Mouse (Mus musculus) MEL (cell line): Measurements from ENCODE around the gene Sorbs1. TPM values are rescaled to one million over a fixed set of nuclear protein-coding genes. Genes with fewer than 3 reads are reported as not detected.

ENCODE experiments used
- DNase-seq: peaks from one replicate; pipeline ENCODE4 v3.0.0; 2011; ENCODE audit warnings: low read depth, low spot score
- H3K27ac ChIP-seq: 2 replicates; pipeline ENCODE4 v1.5.1; 2012; ENCODE audit warnings: low read depth, mild to moderate bottlenecking, control low read depth, low read length, moderate library complexity; ENCODE audit not compliant: control insufficient read depth
- H3K27me3 ChIP-seq, 2 experiments: fragments of 150-350 bp in 1 of 2; sonication (generic) in 1 of 2; 2 replicates each; pipeline ENCODE4 v1.6.1; 2012; ENCODE audit warnings: low read length in 2 of 2, mild to moderate bottlenecking in 2 of 2, improper control_type of control experiment in 1 of 2, moderate library complexity in 1 of 2; ENCODE audit not compliant: insufficient read depth in 2 of 2, control insufficient read depth in 1 of 2
- H3K36me3 ChIP-seq, 2 experiments: 2 replicates each; pipeline ENCODE4 v1.6.1; 2012 to 2014; ENCODE audit warnings: low read length in 2 of 2, improper control_type of control experiment in 1 of 2, inconsistent platforms in 1 of 2, mild to moderate bottlenecking in 1 of 2; ENCODE audit not compliant: insufficient read depth in 2 of 2, control insufficient read depth in 1 of 2
- H3K4me1 ChIP-seq, 2 experiments: fragments of 150-350 bp in 1 of 2; sonication (generic) in 1 of 2; 2 replicates each; pipeline ENCODE4 v1.6.1; 2012; ENCODE audit warnings: low read length in 2 of 2, improper control_type of control experiment in 1 of 2, mild to moderate bottlenecking in 1 of 2; ENCODE audit not compliant: insufficient read depth in 2 of 2, control insufficient read depth in 1 of 2
- H3K4me3 ChIP-seq, 2 experiments: fragments of 150-350 bp in 1 of 2; sonication (generic) in 1 of 2; 2 replicates each; pipeline ENCODE4 v1.5.1; 2012; ENCODE audit warnings: low read depth in 2 of 2, low read length in 2 of 2, mild to moderate bottlenecking in 2 of 2, moderate library complexity in 2 of 2, control low read depth in 1 of 2, improper control_type of control experiment in 1 of 2; ENCODE audit not compliant: control insufficient read depth in 1 of 2, insufficient read depth in 1 of 2
- H3K79me2 ChIP-seq: 2 replicates; pipeline ENCODE4 v1.6.1; 2012; ENCODE audit warnings: mild to moderate bottlenecking, low read length, moderate library complexity; ENCODE audit not compliant: control insufficient read depth, poor library complexity, insufficient read depth
- H3K9ac ChIP-seq: 2 replicates; pipeline ENCODE4 v1.6.1; 2012; ENCODE audit warnings: low read depth, mild to moderate bottlenecking, control low read depth, low read length, moderate library complexity; ENCODE audit not compliant: control insufficient read depth, poor library complexity, severe bottlenecking
- H3K9me3 ChIP-seq: fragments of 150-350 bp; sonication (generic); replicated peaks from 2 replicates; pipeline ENCODE4 v1.6.1; 2012; ENCODE audit warnings: mild to moderate bottlenecking, low read length, improper control_type of control experiment, moderate library complexity; ENCODE audit not compliant: insufficient read depth
- BHLHE40 ChIP-seq: IDR thresholded peaks from 2 replicates; pipeline ENCODE4 v1.6.1; 2012; ENCODE audit warnings: low read depth, mild to moderate bottlenecking, inconsistent platforms, low read length, improper control_type of control experiment, borderline replicate concordance
- CHD1 ChIP-seq: IDR thresholded peaks from 2 replicates; pipeline ENCODE4 v1.6.1; 2012; ENCODE audit warnings: low read depth, mild to moderate bottlenecking, inconsistent platforms, low read length, improper control_type of control experiment
- CHD2 ChIP-seq: IDR thresholded peaks from 2 replicates; pipeline ENCODE4 v1.6.1; 2011; ENCODE audit warnings: low read length, improper control_type of control experiment
- CTCF ChIP-seq, 3 experiments: IDR thresholded peaks in 2 of 3; conservative IDR thresholded peaks in 1 of 3; 2 replicates each; pipeline ENCODE4 v1.5.1; 2011 to 2012; ENCODE audit warnings: low read length in 3 of 3, low read depth in 2 of 3, mild to moderate bottlenecking in 2 of 3, improper control_type of control experiment in 1 of 3, inconsistent platforms in 1 of 3, mixed read lengths in 1 of 3, moderate library complexity in 1 of 3; ENCODE audit not compliant: control insufficient read depth in 1 of 3, insufficient read depth in 1 of 3, poor library complexity in 1 of 3, severe bottlenecking in 1 of 3
- ETS1 ChIP-seq: IDR thresholded peaks from 2 replicates; pipeline ENCODE4 v1.6.1; 2012; ENCODE audit warnings: low read depth, mild to moderate bottlenecking, inconsistent platforms, low read length, improper control_type of control experiment, moderate library complexity
- GABPA ChIP-seq: IDR thresholded peaks from 2 replicates; pipeline ENCODE4 v1.6.1; 2012; ENCODE audit warnings: low read depth, mild to moderate bottlenecking, inconsistent platforms, low read length, improper control_type of control experiment, moderate library complexity
- GATA1 ChIP-seq: IDR thresholded peaks from 2 replicates; pipeline ENCODE4 v1.6.1; 2011; ENCODE audit warnings: low read depth, low read length, improper control_type of control experiment
- HCFC1 ChIP-seq: IDR thresholded peaks from 2 replicates; pipeline ENCODE4 v1.6.1; 2012; ENCODE audit warnings: low read depth, mild to moderate bottlenecking, inconsistent platforms, low read length, improper control_type of control experiment, moderate library complexity
- JUND ChIP-seq: IDR thresholded peaks from 2 replicates; pipeline ENCODE4 v1.6.1; 2011; ENCODE audit warnings: low read depth, mild to moderate bottlenecking, improper control_type of control experiment, low read length
- MAFK ChIP-seq: IDR thresholded peaks from 2 replicates; pipeline ENCODE4 v1.6.1; 2011; ENCODE audit warnings: low read depth, mild to moderate bottlenecking, low read length, improper control_type of control experiment, borderline replicate concordance
- MAZ ChIP-seq: IDR thresholded peaks from 2 replicates; pipeline ENCODE4 v1.6.1; 2012; ENCODE audit warnings: low read depth, mild to moderate bottlenecking, inconsistent platforms, low read length, improper control_type of control experiment
- MEF2A ChIP-seq: IDR thresholded peaks from 2 replicates; pipeline ENCODE4 v1.6.1; 2014; ENCODE audit warnings: low read depth, mild to moderate bottlenecking, inconsistent platforms, low read length, improper control_type of control experiment; ENCODE audit not compliant: poor library complexity, insufficient replicate concordance, severe bottlenecking; ENCODE audit errors: extremely low read depth
- MXI1 ChIP-seq: IDR thresholded peaks from 2 replicates; pipeline ENCODE4 v1.6.1; 2011; ENCODE audit warnings: mild to moderate bottlenecking, low read depth, low read length, improper control_type of control experiment
- MYB ChIP-seq: IDR thresholded peaks from 2 replicates; pipeline ENCODE4 v1.6.1; 2011; ENCODE audit warnings: mild to moderate bottlenecking, low read depth, low read length, improper control_type of control experiment
- MYC ChIP-seq: IDR thresholded peaks from 2 replicates; pipeline ENCODE4 v1.6.1; 2011; ENCODE audit warnings: low read depth, mild to moderate bottlenecking, low read length, improper control_type of control experiment, moderate library complexity
- NELFE ChIP-seq: IDR thresholded peaks from 2 replicates; pipeline ENCODE4 v1.6.1; 2011; ENCODE audit warnings: low read depth, low read length, improper control_type of control experiment
- NRF1 ChIP-seq: IDR thresholded peaks from 2 replicates; pipeline ENCODE4 v1.6.1; 2014; ENCODE audit warnings: low read depth, mild to moderate bottlenecking, inconsistent platforms, low read length, improper control_type of control experiment, moderate library complexity; ENCODE audit not compliant: poor library complexity, insufficient read depth, severe bottlenecking
- POLR2A ChIP-seq, 2 experiments: IDR thresholded peaks; 2 replicates each; pipeline ENCODE4 v1.6.1; 2011 to 2012; ENCODE audit warnings: low read length in 2 of 2, mild to moderate bottlenecking in 2 of 2, control low read depth in 1 of 2, improper control_type of control experiment in 1 of 2, low read depth in 1 of 2, moderate library complexity in 1 of 2; ENCODE audit not compliant: control insufficient read depth in 1 of 2, insufficient read depth in 1 of 2, poor library complexity in 1 of 2
- POLR2AphosphoS2 ChIP-seq: IDR thresholded peaks from 2 replicates; pipeline ENCODE4 v1.6.1; 2011; ENCODE audit warnings: low read length, improper control_type of control experiment
- RAD21 ChIP-seq: IDR thresholded peaks from 2 replicates; pipeline ENCODE4 v1.6.1; 2011; ENCODE audit warnings: mild to moderate bottlenecking, low read depth, low read length, improper control_type of control experiment
- RCOR1 ChIP-seq: IDR thresholded peaks from 2 replicates; pipeline ENCODE4 v1.6.1; 2012; ENCODE audit warnings: low read depth, mild to moderate bottlenecking, inconsistent platforms, low read length, improper control_type of control experiment
- UBTF ChIP-seq: IDR thresholded peaks from 2 replicates; pipeline ENCODE4 v1.6.1; 2012; ENCODE audit warnings: low read depth, mild to moderate bottlenecking, inconsistent platforms, low read length, improper control_type of control experiment, moderate library complexity, borderline replicate concordance; ENCODE audit not compliant: insufficient read depth
- USF2 ChIP-seq, 2 experiments: IDR thresholded peaks; 2 replicates each; pipeline ENCODE4 v1.6.1; 2011 to 2012; ENCODE audit warnings: improper control_type of control experiment in 2 of 2, low read length in 2 of 2, borderline replicate concordance in 1 of 2, inconsistent platforms in 1 of 2, low read depth in 1 of 2, mild to moderate bottlenecking in 1 of 2; ENCODE audit not compliant: insufficient read depth in 1 of 2
- ZC3H11A ChIP-seq: IDR thresholded peaks from 2 replicates; pipeline ENCODE4 v1.6.1; 2012; ENCODE audit warnings: low read depth, mild to moderate bottlenecking, inconsistent platforms, low read length, improper control_type of control experiment
- ZKSCAN1 ChIP-seq: IDR thresholded peaks from 2 replicates; pipeline ENCODE4 v1.6.1; 2012; ENCODE audit warnings: low read depth, mild to moderate bottlenecking, inconsistent platforms, low read length, improper control_type of control experiment, moderate library complexity
- ZMIZ1 ChIP-seq: IDR thresholded peaks from 2 replicates; pipeline ENCODE4 v1.6.1; 2012; ENCODE audit warnings: low read depth, mild to moderate bottlenecking, inconsistent platforms, low read length, improper control_type of control experiment, moderate library complexity
- polyA plus RNA-seq, 2 experiments: library from polyadenylated mRNA; stranded (reverse) in 1 of 2; unstranded in 1 of 2; fragments of >175 nt in 1 of 2; fragments of >200 nt in 1 of 2; gene quantifications; 2 replicates each; pipeline versions ENCODE4 v1.2.1 to v1.2.4; 2012; ENCODE audit warnings: low replicate concordance in 2 of 2, low read depth in 1 of 2; ENCODE audit not compliant: insufficient read length in 2 of 2, insufficient read depth in 1 of 2, missing spikeins in 1 of 2
- total RNA-seq: library from RNA; depleted of rRNA; stranded (reverse); fragments of 300-350 nt; gene quantifications from 2 replicates; pipeline ENCODE4 v1.2.3, GENCODE M21; 2012

The Sorbs1 gene
- total and polyA plus RNA-seq, 3 experiments = 1.3 to 5.3 TPM; not detected in 1

DNA sequence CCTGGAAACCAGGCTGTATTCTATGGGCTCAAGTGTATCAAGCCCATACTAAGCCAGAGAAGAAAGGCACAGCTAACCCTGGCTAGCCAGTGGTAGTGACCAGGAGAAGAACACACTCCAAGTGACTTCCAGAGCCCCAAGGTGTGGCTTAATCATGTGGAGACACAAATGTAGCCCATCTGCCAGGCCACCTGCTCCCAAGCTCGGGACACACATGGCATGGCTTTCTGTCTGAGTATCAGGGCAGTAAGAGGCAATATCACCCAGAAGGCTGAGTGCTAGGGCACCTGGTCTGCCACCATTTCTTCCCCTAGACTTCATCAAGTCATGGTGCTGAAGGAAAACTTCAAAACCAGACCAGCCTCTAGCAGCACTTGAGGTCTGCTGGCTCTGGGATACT is 219.3 kb downstream of the Sorbs1 start:
- Histone ChIP-seq H3K4me3 (no peak overlapping the region), H3K4me1 (no peaks in the 10 kb centered on the region), H3K79me2 (no peaks in the 10 kb centered on the region), H3K9ac (no peak overlapping the region), H3K36me3 (no peaks in the 10 kb centered on the region), H3K9me3 (no peaks in the 10 kb centered on the region), H3K27me3 (no peaks in the 10 kb centered on the region), H3K27ac (no peak overlapping the region)
- no peak for DNase-seq
- no peak for TF ChIP-seq MXI1
- TF ChIP-seq BHLHE40 = no peak
- TF ChIP-seq CTCF (IDR thresholded peaks at IDR 0.05 in 2 of 3, conservative IDR thresholded peaks at IDR 0.05 in 1 of 3; ENCODE audit: control insufficient read depth in 1 of 3, insufficient read depth in 1 of 3, low read depth in 2 of 3, low read length in 3 of 3, poor library complexity in 1 of 3, severe bottlenecking in 1 of 3) = no peak
- no peak for TF ChIP-seq ZC3H11A
- TF ChIP-seq MEF2A = no peak
- no peak for TF ChIP-seq MYC
- TF ChIP-seq MAFK = no peak
- TF ChIP-seq ETS1 = no peak
- no peak for TF ChIP-seq CHD1
- TF ChIP-seq NELFE = no peak
- no peak for TF ChIP-seq POLR2AphosphoS2
- no peak for TF ChIP-seq MYB
- TF ChIP-seq GATA1 = no peak
- TF ChIP-seq RAD21 = no peak
- no peak for TF ChIP-seq GABPA
- no peak for TF ChIP-seq RCOR1
- TF ChIP-seq NRF1 = no peak
- no peak for TF ChIP-seq MAZ
- TF ChIP-seq USF2 (IDR thresholded peaks at IDR 0.05; ENCODE audit: borderline replicate concordance in 1 of 2, insufficient read depth in 1 of 2, low read depth in 1 of 2, low read length in 2 of 2) = no peak
- TF ChIP-seq ZKSCAN1 = no peak

DNA sequence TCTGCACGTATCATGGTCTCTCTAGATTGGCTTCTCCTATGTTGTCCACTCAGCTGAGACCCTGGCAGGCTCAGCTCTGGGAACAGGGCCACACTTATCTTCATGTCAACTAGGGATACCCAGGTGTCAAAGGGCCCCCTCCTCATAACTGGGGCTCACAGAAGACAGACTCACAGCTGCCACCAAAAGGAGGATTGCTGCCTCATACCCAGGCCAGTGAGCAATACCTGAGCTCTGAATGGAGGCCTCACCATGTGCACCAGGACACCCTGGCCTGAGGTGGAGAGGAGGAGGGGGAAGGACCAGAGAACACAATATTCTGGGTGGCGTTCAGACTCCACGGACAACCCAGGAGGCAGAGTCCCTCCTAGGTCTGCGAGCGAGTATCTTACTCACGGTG is 219.8 kb downstream of the Sorbs1 start:
- Histone ChIP-seq H3K4me3 (no peak overlapping the region), H3K9ac (no peak overlapping the region), H3K79me2 (no peaks in the 10 kb centered on the region), H3K9me3 (no peaks in the 10 kb centered on the region), H3K27ac (no peak overlapping the region), H3K4me1 (no peaks in the 10 kb centered on the region), H3K36me3 (no peaks in the 10 kb centered on the region), H3K27me3 (no peaks in the 10 kb centered on the region)
- DNase-seq = no peak
- TF ChIP-seq POLR2A (IDR thresholded peaks at IDR 0.05; ENCODE audit: control insufficient read depth in 1 of 2, insufficient read depth in 1 of 2, low read depth in 1 of 2, low read length in 2 of 2, poor library complexity in 1 of 2) (no peak), HCFC1 (no peak), CHD1 (no peak), MAZ (no peak), JUND (no peak), NELFE (no peak), ZMIZ1 (no peak), CHD2 (no peak), MXI1 (no peak), MAFK (no peak), UBTF (no peak), GABPA (no peak)
